Mouse (Mus musculus): Measurements from ENCODE around the gene Nfic.

Gene Nfic

DNA sequence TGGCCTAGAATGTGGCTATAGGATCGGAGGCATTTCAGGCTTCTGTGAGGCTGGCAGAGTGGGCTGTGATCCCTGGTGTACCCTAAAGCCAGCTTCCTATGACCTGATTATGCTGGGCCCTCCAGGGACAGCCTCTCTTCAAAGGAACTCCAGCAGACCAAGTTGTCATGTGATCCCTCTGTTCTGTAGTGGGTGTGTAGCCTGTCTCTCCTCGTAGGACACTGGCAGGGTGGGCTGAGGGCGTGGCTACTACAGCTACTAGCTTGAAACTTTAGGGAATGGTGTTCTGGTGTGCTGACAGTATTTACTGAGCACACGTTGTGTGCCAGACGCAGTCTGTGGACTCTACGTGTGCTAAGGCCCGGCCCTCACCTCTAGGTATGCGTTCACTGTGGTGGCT is 94.7 kb downstream of the Nfic start:
- no peak for DNase-seq (ENCODE audit: low spot score in 2 of 2)

DNA sequence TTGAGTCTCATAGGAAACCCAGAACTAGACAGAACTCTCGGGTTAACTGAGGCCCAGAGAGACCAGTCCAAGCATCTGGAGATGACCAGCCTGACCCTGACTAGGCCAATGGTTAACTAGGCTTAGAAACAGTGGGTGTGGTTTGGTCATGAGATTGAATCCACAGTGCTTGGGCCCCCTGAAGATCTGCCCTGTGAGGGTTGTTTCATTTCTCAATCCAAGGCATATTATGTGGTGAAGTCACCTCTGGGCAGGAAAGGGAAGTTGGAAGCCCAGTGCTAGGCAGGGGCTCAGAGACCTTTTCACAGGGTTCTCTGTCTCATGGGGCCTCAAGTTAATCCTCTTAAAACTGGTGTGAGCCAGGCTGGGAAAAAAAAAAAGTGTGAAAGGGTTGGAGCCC is 96.6 kb downstream of the Nfic start:
- no peak for DNase-seq (ENCODE audit: low spot score in 2 of 2)

DNA sequence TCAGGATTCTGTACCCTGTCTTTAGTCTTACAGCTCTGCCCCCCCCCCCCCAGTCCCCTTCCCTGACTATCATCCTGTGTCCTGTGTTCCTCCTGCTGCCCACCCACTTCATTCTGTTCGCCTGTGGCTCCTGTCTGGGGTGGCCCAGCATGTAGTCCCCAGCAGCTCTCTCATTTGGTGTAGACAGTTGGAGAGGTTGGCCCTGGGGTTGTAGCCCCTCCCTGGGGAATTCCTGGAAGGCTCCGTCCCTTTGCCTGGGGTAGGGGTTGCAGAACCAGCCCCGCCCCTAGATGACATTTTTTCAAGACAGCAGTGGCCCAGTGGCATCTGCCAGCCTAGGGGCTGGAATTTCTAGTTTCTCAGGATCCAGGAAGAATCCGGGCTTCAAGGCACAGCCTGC is 97.2 kb downstream of the Nfic start:
- DNase-seq (ENCODE audit: low spot score in 2 of 2) = no peak

DNA sequence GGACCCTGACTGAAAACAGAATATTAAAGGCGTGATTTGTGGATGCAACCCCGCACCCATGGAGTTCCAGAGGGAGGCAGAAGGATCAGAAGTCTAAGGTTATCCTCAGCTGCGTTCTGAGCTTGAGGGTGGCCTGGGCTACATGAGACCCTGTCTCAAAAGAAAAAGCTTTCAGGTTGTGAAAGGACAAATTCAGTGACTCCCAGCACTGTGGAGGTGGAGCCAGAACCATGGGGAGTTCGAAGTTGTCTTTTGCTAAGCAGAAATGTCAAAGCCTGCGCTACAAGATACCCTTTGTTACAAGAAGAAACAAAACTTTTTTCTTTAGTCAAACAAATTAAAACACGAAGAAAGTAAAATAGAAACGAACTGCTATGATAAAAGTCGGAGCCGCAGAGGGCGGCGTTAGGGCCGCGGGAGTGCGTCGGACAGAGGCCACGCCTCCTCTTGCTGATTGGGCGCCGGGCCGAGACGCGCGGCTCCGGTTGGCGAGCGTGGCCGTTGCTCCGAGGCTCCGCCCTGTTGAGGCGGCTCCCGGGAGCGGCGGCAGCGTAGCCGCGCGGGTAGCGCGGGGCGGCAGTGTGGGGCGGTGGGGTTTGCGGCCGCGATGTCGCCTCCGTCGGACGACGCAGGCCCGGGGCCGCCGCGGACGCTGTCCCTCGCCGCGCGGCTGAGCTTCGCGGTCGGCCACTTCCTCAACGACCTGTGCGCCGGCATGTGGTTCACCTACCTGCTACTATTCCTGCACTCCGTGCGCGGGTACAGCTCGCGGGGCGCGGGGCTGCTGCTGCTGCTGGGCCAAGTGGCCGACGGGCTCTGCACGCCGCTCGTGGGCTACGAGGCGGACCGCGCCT is 98.2 kb downstream of the Nfic start, which contains the start of gene Mfsd12:
TSS of gene Mfsd12 (plus strand) at position 501 of the 854 bp plus-strand sequence.
- peak; percentile 91 to 92 for DNase-seq (ENCODE audit: low spot score in 2 of 2)

- peak; percentile 68 to 73 for DNase-seq (ENCODE audit: low spot score in 2 of 2)
Observed at GRCm38 (mm10) chr10:81356352-81356990, 99.0 kb downstream of the Nfic start.

DNA sequence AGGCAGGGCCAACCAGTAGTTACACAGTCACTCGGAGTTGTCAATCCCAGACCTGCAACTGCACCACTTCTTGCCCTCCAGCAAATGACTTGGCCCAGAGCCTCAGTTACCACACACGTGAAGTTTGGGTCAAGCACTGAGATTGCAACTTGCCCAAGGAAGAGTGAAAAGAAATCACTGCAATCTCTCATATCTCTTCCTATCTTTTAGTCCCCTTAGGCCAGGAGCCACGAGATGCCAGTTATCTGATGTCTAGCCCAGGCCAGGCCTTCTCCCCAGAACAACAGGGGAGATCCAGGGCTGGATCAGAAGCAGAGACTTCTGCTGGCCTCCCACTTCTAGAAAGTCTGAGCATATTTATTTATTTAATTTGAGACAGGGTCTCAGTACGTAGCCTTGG is 99.9 kb downstream of the Nfic start:
- no peak for DNase-seq (ENCODE audit: low spot score in 2 of 2)

DNA sequence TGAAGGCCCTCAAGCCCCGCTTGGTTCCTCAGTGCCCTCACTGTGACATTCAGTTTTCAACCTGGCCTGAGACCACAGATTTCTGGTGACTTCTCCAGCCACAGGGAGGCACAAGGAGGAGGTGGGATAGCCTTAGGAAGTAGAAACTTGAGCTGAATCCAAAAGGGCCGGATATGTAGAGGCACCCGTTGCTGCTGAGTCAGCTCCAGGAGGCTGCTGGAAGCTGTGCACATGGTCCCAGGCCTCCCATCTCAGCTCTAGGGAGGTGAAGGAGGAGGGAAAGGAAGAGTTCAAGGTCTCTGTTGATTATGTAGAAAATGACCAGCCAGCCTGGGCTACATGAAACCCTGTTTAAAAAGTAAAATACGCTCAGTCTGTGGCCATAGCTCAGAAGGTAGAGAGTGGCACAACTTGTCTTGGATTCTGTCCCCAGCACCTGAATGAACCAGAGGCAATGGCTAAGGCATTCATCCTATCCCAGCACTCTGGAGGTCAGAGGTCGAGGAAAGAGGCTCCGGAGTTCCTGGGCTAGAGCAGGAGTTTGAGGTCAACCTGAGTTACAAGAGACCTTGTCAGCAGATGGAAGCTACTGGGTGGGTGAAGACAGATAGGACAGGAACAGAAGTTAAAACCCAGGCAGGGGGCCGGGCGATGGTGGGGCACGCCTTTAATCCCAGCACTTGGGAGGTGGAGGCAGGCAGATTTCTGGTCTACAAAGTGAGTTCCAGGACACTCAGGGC is 100.5 kb downstream of the Nfic start:
- DNase-seq (ENCODE audit: low spot score in 2 of 2) = no peak

GRCm38 (mm10) chr10:81351678-81352291 is 103.7 kb downstream of the Nfic start:
- DNase-seq (ENCODE audit: low spot score in 2 of 2) = peak; percentile 57 to 74

GRCm38 (mm10) chr10:81350351-81351063 is 104.9 kb downstream of the Nfic start, which contains the start of gene Hmg20b:
Gene Hmg20b (minus strand): TSS chr10:81350480.
- peak; percentile 99 for DNase-seq (ENCODE audit: low spot score in 2 of 2)

DNA sequence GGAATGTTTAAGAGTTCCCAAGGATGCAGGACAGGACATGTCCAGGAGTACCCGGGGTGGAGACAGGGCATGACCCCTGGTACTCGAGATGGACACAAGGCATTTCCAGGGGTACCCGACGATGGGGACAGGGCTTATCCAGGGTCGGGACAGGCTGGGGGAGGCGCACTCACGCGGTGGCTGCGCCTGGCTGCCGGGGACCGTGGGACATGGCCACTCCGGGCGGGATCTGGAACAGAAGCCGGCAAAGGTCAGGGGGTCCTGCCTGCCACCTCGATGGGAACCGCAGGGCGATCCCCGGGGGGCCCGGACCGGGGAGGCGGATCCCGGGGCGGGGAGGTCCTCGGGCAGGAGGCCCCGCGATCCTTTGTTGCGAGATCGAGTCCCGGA is 105.5 kb downstream of the Nfic start:
- DNase-seq (ENCODE audit: low spot score in 2 of 2) = no peak

- peak in 1 of 2 experiments; percentile 64 for DNase-seq (ENCODE audit: low spot score in 2 of 2)
Observed at GRCm38 (mm10) chr10:81349146-81349545, 106.3 kb downstream of the Nfic start.

GRCm38 (mm10) chr10:81346453-81347067 is 108.9 kb downstream of the Nfic start:
- DNase-seq (ENCODE audit: low spot score in 2 of 2) = peak; percentile 69 to 71

Data from spleen, postnatal 36 days (tissue).